ENCODE assay signal across 8 mouse cellular contexts in the genomic region with DNA sequence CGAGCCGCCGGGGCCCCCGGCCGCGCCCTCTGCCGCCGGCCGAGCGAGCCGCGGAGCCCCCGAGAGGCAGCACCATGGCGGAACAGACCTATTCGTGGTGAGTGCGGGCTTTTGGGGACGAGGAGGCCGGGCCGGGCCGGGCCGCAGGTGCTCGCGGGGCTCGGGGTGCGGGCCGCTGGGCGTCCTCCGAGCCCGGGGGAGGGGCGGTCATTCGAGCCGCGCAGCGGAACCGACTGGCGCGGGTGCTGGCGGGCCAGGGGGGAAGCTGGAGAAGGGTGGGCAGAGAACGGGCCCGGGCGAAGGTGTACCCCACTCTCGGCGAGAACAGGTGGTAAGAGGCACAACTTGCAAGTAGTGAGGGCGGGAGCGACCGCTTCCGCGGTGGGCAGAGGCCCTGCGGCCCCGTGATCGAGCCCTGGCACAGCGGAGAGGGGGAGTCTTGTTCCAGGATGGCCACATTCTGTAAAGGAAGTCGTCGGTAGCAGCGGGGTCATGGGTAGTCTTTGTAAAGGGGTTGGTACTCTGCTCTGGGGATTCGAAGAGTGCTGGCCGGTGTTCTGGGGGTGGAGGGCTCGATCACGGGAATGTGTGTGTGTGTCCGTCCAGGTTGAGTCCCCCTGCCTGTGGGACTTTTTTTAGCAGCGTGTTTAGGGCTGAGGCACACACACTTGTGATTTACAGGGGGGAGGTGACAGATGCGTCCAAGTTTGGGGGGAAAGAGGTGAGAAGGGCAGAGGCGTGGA. TPM values are rescaled to one million over a fixed set of nuclear protein-coding genes. Genes with fewer than 3 reads are reported as not detected.
DNase-seq lines count a peak whose midpoint lies in the region; ATAC-seq lines count a peak whose summit lies in the region.

No protein-coding gene starts in this region.

- H3K4me3 ChIP-seq in hindbrain, embryonic 16.5 days (ENCODE audit: low read length): peak overlapping the region; percentile 99
- H3K4me3 ChIP-seq in megakaryocyte, embryonic 14.5 days (replicated peaks): peak overlapping the region; percentile 98

- H3K27me3 ChIP-seq in hindbrain, embryonic 16.5 days (replicated peaks; ENCODE audit: control insufficient read depth, insufficient read depth, low read length): no peaks in the 10 kb centered on the region
- H3K27me3 ChIP-seq in megakaryocyte, embryonic 14.5 days (replicated peaks): no peaks in the 10 kb centered on the region

- H3K36me3 ChIP-seq in hindbrain, embryonic 16.5 days (ENCODE audit: control insufficient read depth, insufficient read depth, low read length): no peaks in the 10 kb centered on the region
- peaks cover 11% of the 10 kb centered on the region for H3K36me3 ChIP-seq in megakaryocyte, embryonic 14.5 days (replicated peaks; ENCODE audit: low read length)

- peak; percentile 45 to 52 for DNase-seq in cerebellum, postnatal 36 days
- DNase-seq in gastrocnemius, adult 18-20 months (ENCODE audit: low spot score): peak; percentile 51
- peak; percentile 16 to 36 for DNase-seq in left cerebral cortex, postnatal 14 days (ENCODE audit: low spot score in 2 of 2)
- peak; percentile 55 to 57 for DNase-seq in right cerebral cortex, postnatal 10 days (ENCODE audit: low spot score in 2 of 2)
- DNase-seq in yolk sac, embryonic 10.5 days (ENCODE audit: low spot score): no peak

- H3K27ac ChIP-seq in hindbrain, embryonic 16.5 days (ENCODE audit: low read depth, low read length): peak overlapping the region; percentile 97

- WGBS in hindbrain, embryonic 16.5 days: under 1% methylated on average over 62 of the region's 63 CpGs

- peak overlapping the region; percentile 94 for H3K4me2 ChIP-seq in hindbrain, embryonic 16.5 days (ENCODE audit: low read length)

- H3K9ac ChIP-seq in hindbrain, embryonic 16.5 days (ENCODE audit: low read depth, low read length): peak overlapping the region; percentile 99

- H3K4me1 ChIP-seq in hindbrain, embryonic 16.5 days (ENCODE audit: control insufficient read depth, insufficient read depth, low read depth, low read length): peaks cover 25% of the 10 kb centered on the region
- H3K4me1 ChIP-seq in megakaryocyte, embryonic 14.5 days: peaks cover 76% of the 10 kb centered on the region

- peak; percentile 29 for ATAC-seq in activated CD4-positive, CD25-positive, alpha-beta regulatory T cell, adult 4 months
- ATAC-seq in hindbrain, embryonic 16.5 days: peak; percentile 21

- no peaks in the 10 kb centered on the region for H3K9me3 ChIP-seq in hindbrain, embryonic 16.5 days (ENCODE audit: control insufficient read depth, low read length)
- H3K9me3 ChIP-seq in megakaryocyte, embryonic 14.5 days: no peaks in the 10 kb centered on the region

- intact Hi-C loops in left cerebral cortex, postnatal 14 days (cut with DNase I): loop anchor here (5.0 kb wide), 1 partner anchor 66 kb away; no protein-coding TSS in a partner anchor

RNA-seq across cellular contexts. Expression of a gene that starts 0.8 kb away (rescaled TPM):
- polyA plus RNA-seq in activated CD4-positive, CD25-positive, alpha-beta regulatory T cell, adult 4 months (2017; shearing (Covaris generic)): 10 to 100 TPM; 12.2 to 13.3 TPM
- total RNA-seq in gastrocnemius, adult 18-20 months (2021): 10 to 100 TPM; 17.7 to 20.4 TPM
- 17.3 and 19.1 TPM in 2 replicates for polyA plus RNA-seq in hindbrain, embryonic 16.5 days (2015; fragmentation: Nextera tagmentation; extraction: Ambion mirVana)
- 100 to 1,000 TPM; 104 to 106 TPM for total RNA-seq in left cerebral cortex, postnatal 14 days (2021)
- polyA plus RNA-seq in megakaryocyte, embryonic 14.5 days (2012; ENCODE audit: insufficient read depth, low replicate concordance): 8.1 and 18.2 TPM in 2 replicates

RNA-seq across cellular contexts. Expression of a gene that starts 40.8 kb away (rescaled TPM):
- under 1 TPM in 1 of 2 experiments, not detected in 1; 0.13 TPM for polyA plus RNA-seq in activated CD4-positive, CD25-positive, alpha-beta regulatory T cell, adult 4 months (2017; shearing (Covaris generic))
- not detected for total RNA-seq in gastrocnemius, adult 18-20 months (2021)
- not detected in 2 replicates for polyA plus RNA-seq in hindbrain, embryonic 16.5 days (2015; fragmentation: Nextera tagmentation; extraction: Ambion mirVana)
- total RNA-seq in left cerebral cortex, postnatal 14 days (2021): not detected
- not detected in 2 replicates for polyA plus RNA-seq in megakaryocyte, embryonic 14.5 days (2012; ENCODE audit: insufficient read depth, low replicate concordance)
